In the genomic region with DNA sequence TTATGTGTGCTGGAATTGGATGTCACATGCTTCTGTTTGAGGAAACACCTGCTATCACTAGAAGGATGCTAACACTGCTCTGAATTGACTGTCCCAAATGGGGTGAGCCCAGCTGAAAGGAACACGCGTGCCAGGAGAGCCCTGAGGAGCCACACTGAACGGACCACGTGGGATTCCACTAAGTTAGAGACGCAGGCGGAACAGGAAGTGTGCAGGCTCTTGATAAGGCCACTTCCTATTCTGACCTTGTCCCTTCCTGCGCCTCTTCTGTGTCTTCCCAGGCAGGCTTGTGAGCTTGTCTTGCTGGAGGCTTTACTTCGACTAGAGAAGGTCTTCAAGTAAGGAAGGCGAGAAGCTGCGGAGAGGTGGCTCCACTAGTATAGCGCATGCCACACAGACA, we compare ENCODE assay signal across 22 mouse cellular contexts.
"Had no signal": no experiment of that assay in that cellular context is flagged by ENCODE, and none has a peak within 500 bp of the region (broad histone marks: within the 10 kb centered on the region; RNA-seq: fewer than 3 reads in every experiment).

No protein-coding gene starts in this region.

- H3K36me3 ChIP-seq: limb, embryonic 12.5 days; limb, embryonic 15.5 days; liver, embryonic 13.5 days had no signal

- H3K27me3 ChIP-seq: limb, embryonic 12.5 days; limb, embryonic 15.5 days; liver, embryonic 13.5 days; megakaryocyte, embryonic 14.5 days had no signal

- H3K9ac ChIP-seq: limb, embryonic 12.5 days; limb, embryonic 15.5 days; liver, embryonic 13.5 days had no signal

- DNase-seq: kidney, postnatal 25 days; layer of hippocampus, adult 9-11 months; left cerebral cortex, postnatal 4 days; liver, embryonic 13.5 days; lung, adult 2 months; lung, postnatal 14 days; lung, postnatal 4 days; midbrain, embryonic 14.5 days; right cerebral cortex, adult 18-20 months; right cerebral cortex, postnatal 14 days; right cerebral cortex, postnatal 4 days; thymus, adult 2 months; thymus, postnatal 14 days; thymus, postnatal 4 days had no signal

- H3K9me3 ChIP-seq: limb, embryonic 12.5 days; limb, embryonic 15.5 days; liver, embryonic 13.5 days had no signal

- H3K4me3 ChIP-seq: layer of hippocampus, adult 2 months; left cerebral cortex, adult 2 months; limb, embryonic 12.5 days; limb, embryonic 15.5 days; liver, embryonic 13.5 days; megakaryocyte, embryonic 14.5 days had no signal

- H3K27ac ChIP-seq: kidney, postnatal 0 days; layer of hippocampus, adult 2 months; left cerebral cortex, adult 2 months; limb, embryonic 12.5 days; limb, embryonic 15.5 days; liver, embryonic 13.5 days; stomach, postnatal 0 days had no signal

- H3K4me2 ChIP-seq: limb, embryonic 12.5 days; limb, embryonic 15.5 days; liver, embryonic 13.5 days; midbrain, embryonic 11.5 days had no signal

- H3K4me1 ChIP-seq: liver, embryonic 13.5 days had no signal
